Mouse (Mus musculus): ENCODE measurements around the gene Ptpn3. TPM values are rescaled to one million over a fixed set of nuclear protein-coding genes. Genes with fewer than 3 reads are reported as not detected.
"Not testable (repeated sequence)": the region's sequence is repeated elsewhere in the genome, so short reads cannot be mapped to it uniquely, and the experiment has no call there.

The Ptpn3 gene
- polyA plus RNA-seq, 1 experiment from 2014 or later = 4.9 TPM

DNA sequence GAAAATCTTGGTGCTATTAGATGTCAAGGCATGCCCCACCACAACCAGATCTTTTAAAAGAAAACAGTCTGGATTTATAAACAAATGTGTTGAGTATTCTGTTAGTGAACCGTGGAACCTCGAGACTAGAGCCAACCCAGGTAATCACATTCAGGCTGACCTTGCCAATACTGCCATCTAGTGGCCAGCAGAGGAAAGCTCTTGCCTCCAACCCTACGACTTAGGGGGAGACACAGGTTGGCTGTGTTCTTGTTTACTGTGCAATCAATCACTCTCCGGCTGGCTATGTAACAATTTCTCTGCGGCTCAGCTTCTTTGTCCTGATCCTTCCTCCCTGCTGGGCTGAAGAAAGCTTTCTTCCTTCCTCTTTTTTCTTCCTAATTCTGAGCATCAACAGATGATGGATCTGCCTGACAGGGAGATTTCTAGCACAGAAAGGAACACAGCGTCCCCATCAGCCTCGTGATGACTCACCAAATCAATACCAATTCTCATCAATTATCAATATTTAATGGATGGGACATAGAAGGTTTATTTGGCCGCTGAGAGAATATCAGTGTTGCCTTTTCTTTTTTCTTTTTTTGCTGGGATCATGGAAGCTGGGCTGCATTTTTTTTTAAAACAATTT is 26.4 kb downstream of the Ptpn3 start:
- Histone ChIP-seq H3K27ac (replicated peaks) (0 out of 2 replicates have a peak overlapping the region, but pooled peaks have one; percentile 35), H3K27me3 (no peaks in the 10 kb centered on the region), H3K36me3 (no peaks in the 10 kb centered on the region), H3K4me1 (peaks cover 7% of the 10 kb centered on the region), H3K9me3 (replicated peaks) (no peaks in the 10 kb centered on the region), H3K9ac (no peak overlapping the region), H3K4me3 (replicated peaks) (no peak overlapping the region), H3K4me2 (replicated peaks) (no peak overlapping the region)
- whole genome bisulfite sequencing = 11% methylated on average over 8 of the region's 8 CpGs
- 0 out of 2 replicates have a peak, but pooled peaks have one; percentile 54 for ATAC-seq (ENCODE audit: insufficient number of reproducible peaks, low FRiP score, low TSS enrichment, low read depth)

GRCm38 (mm10) chr4:57273532-57274502 is 27.8 kb downstream of the Ptpn3 start:
- ATAC-seq (ENCODE audit: insufficient number of reproducible peaks, low FRiP score, low TSS enrichment, low read depth) = no peak
- H3K36me3 ChIP-seq = no peaks in the 10 kb centered on the region
- H3K9ac ChIP-seq = no peak overlapping the region
- H3K27ac ChIP-seq (replicated peaks) = no peak overlapping the region
- WGBS = 46% methylated on average over 15 of the region's 15 CpGs
- no peaks in the 10 kb centered on the region for H3K9me3 ChIP-seq (replicated peaks)
- H3K4me1 ChIP-seq = peaks cover 1% of the 10 kb centered on the region
- no peak overlapping the region for H3K4me2 ChIP-seq (replicated peaks)
- no peaks in the 10 kb centered on the region for H3K27me3 ChIP-seq
- H3K4me3 ChIP-seq (replicated peaks) = no peak overlapping the region

DNA sequence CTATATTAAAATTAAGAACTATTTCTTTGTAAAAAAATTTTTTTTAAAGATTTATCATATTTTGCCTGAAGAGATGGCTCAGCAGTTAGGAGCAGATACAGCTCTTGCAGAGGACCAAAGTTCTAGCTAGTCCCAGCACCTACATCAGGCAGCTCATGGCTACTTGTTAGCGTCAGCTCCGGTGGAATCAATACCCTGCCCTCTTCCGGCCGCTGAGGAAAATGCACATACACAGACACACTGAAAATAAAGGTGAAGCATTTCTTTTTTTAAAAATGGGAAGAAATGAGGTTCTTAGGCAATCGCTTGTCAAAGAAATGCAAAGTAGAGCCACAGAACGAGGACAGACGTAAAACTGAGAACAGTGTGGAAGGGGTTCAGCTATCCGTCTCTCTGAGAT is 30.6 kb downstream of the Ptpn3 start:
- Histone ChIP-seq H3K9ac (no peak overlapping the region), H3K9me3 (replicated peaks) (no peaks in the 10 kb centered on the region), H3K4me3 (replicated peaks) (no peak overlapping the region), H3K36me3 (no peaks in the 10 kb centered on the region), H3K27ac (replicated peaks) (no peak overlapping the region), H3K4me1 (no peaks in the 10 kb centered on the region), H3K27me3 (no peaks in the 10 kb centered on the region), H3K4me2 (replicated peaks) (no peak overlapping the region)
- no peak for ATAC-seq (ENCODE audit: insufficient number of reproducible peaks, low FRiP score, low TSS enrichment, low read depth)
- WGBS = 76% methylated on average over 8 of the region's 8 CpGs

DNA sequence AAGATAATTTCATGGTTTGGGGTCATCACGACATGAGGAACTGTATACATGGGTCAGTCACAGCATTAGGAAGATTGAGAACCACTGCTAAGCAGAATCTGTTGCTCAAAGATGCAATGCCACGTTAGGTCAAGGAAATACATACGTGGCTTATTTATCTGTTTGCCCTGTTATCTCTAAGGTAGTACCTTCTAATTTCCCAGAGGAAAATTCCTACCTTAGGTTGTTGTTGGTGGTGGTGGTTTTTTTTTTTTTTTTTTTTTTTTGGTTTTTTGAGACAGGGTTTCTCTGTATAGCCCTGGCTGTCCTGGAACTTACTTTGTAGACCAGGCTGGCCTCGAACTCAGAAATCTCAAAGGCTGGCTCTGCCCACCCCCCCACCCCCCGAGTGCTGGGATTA is 31.1 kb downstream of the Ptpn3 start:
- not testable (repeated sequence) for H3K27me3 ChIP-seq; H3K4me2 ChIP-seq (replicated peaks); H3K36me3 ChIP-seq; H3K9me3 ChIP-seq (replicated peaks); H3K4me3 ChIP-seq (replicated peaks); H3K9ac ChIP-seq; H3K27ac ChIP-seq (replicated peaks); H3K4me1 ChIP-seq; ATAC-seq (ENCODE audit: insufficient number of reproducible peaks, low FRiP score, low TSS enrichment, low read depth)
- WGBS = 90% methylated on average over 5 of the region's 5 CpGs

GRCm38 (mm10) chr4:57269344-57269743 is 32.3 kb downstream of the Ptpn3 start:
- 91% methylated on average over 10 of the region's 10 CpGs for WGBS
- no peak overlapping the region for H3K4me2 ChIP-seq (replicated peaks)
- H3K27me3 ChIP-seq = no peaks in the 10 kb centered on the region
- ATAC-seq (ENCODE audit: insufficient number of reproducible peaks, low FRiP score, low TSS enrichment, low read depth) = no peak
- no peak overlapping the region for H3K4me3 ChIP-seq (replicated peaks)
- H3K9ac ChIP-seq = no peak overlapping the region
- no peaks in the 10 kb centered on the region for H3K4me1 ChIP-seq
- H3K36me3 ChIP-seq = no peaks in the 10 kb centered on the region
- no peak overlapping the region for H3K27ac ChIP-seq (replicated peaks)
- H3K9me3 ChIP-seq (replicated peaks) = no peaks in the 10 kb centered on the region

DNA sequence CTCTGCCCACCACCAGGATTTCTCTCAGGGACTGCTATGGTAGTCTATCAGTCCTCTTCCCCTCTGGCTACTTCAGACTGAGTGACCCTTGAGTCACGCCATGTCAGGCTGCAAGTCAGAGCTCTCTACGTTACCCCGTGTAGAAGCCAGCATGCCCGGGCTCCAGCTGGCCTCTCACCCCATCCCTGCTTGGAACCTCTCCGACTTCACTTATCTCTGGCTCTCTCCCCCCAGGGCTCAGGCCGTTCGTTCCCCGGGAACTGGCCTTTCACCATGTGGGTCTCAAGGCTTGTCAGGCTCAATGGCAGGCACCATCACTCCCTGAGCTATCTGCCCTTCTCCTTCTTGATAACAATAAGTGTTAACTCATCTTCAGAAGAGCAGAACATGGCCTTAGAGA is 33.3 kb downstream of the Ptpn3 start:
- H3K9me3 ChIP-seq (replicated peaks) = no peaks in the 10 kb centered on the region
- H3K4me3 ChIP-seq (replicated peaks) = no peak overlapping the region
- no peak overlapping the region for H3K9ac ChIP-seq
- H3K27me3 ChIP-seq = no peaks in the 10 kb centered on the region
- ATAC-seq (ENCODE audit: insufficient number of reproducible peaks, low FRiP score, low TSS enrichment, low read depth) = no peak
- 86% methylated on average over 8 of the region's 8 CpGs for WGBS
- no peaks in the 10 kb centered on the region for H3K4me1 ChIP-seq
- no peaks in the 10 kb centered on the region for H3K36me3 ChIP-seq
- H3K27ac ChIP-seq (replicated peaks) = no peak overlapping the region
- no peak overlapping the region for H3K4me2 ChIP-seq (replicated peaks)

DNA sequence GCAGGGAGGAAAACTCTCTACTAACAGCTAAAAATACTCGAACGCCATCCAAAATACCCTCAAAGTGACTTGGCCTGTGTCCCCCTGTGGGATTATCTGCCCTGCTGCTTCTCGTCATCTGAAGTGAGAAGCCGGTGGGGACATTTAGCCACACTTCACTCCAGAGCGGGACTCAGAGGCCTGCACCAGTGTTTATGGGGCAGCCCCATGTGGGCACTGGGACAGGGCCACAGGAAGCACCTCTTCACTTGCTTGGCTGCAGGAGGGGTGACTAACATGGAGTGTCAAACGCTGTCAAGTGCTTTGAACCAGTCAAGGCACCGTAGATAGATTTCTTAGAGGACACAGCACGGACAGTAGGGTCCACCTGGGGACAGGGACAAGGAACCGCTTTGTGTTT is 35.2 kb downstream of the Ptpn3 start:
- Histone ChIP-seq H3K9ac (no peak overlapping the region), H3K4me2 (replicated peaks) (no peak overlapping the region), H3K27me3 (no peaks in the 10 kb centered on the region), H3K36me3 (no peaks in the 10 kb centered on the region), H3K9me3 (replicated peaks) (no peaks in the 10 kb centered on the region), H3K4me1 (peaks cover 11% of the 10 kb centered on the region), H3K27ac (replicated peaks) (no peak overlapping the region), H3K4me3 (replicated peaks) (no peak overlapping the region)
- WGBS = 72% methylated on average over 9 of the region's 9 CpGs
- no peak for ATAC-seq (ENCODE audit: insufficient number of reproducible peaks, low FRiP score, low TSS enrichment, low read depth)

DNA sequence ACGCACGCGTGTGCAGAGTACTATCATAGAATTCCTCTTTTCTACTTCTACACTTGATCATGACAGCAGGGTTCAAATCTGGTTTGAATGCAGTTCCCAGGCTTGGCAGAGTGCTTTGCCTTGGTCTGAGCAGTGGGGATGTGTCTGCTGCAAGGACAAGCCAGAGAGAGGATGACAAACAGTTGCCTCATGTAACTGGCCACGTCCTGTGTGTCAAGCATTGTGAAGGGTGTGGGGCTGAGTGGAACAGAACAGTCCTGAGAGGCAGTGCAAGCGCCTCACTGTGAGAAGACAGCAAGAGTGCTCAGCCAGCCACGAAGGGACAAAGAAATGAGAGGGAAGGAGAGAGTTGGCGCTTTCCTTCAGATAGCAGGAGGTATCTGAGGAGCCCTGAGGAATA is 37.9 kb downstream of the Ptpn3 start:
- H3K9me3 ChIP-seq (replicated peaks) = no peaks in the 10 kb centered on the region
- no peaks in the 10 kb centered on the region for H3K27me3 ChIP-seq
- H3K4me2 ChIP-seq (replicated peaks) = no peak overlapping the region
- H3K27ac ChIP-seq (replicated peaks) = no peak overlapping the region
- H3K4me1 ChIP-seq = peaks cover 15% of the 10 kb centered on the region
- ATAC-seq (ENCODE audit: insufficient number of reproducible peaks, low FRiP score, low TSS enrichment, low read depth) = no peak
- H3K4me3 ChIP-seq (replicated peaks) = no peak overlapping the region
- H3K9ac ChIP-seq = no peak overlapping the region
- WGBS = 87% methylated on average over 7 of the region's 7 CpGs
- no peaks in the 10 kb centered on the region for H3K36me3 ChIP-seq

DNA sequence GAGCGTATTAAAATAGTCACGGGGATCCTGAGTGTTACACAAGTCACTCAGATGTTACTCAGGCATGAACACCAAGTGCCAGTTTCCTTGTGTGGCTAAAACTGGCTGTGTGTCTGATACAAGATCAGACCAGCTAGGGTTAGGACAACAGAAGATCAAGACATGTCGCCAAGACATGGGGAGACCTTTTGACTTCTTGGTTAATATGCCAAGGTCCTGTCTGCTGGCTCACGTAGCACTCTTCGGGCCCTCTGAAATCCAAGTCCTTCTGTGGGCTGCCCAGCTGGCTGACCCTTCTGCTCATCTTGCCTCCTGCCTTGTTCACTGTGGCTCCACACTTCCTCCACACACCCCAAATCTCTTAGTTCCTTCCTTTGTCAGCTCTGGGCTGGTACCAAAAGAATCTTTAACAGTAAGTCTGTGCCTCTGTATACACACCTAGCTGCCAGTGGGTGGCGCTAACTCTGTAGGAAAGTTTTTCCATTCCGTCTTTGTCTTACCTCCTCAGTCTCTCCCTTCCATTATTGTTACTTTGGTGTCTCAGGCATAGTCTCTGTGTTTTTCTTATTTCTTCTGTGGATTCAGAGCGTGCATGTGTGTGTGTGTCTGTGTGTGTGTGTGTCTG is 38.5 kb downstream of the Ptpn3 start:
- 63% methylated on average over 8 of the region's 8 CpGs for WGBS
- no peak overlapping the region for H3K4me2 ChIP-seq (replicated peaks)
- H3K4me3 ChIP-seq (replicated peaks) = no peak overlapping the region
- ATAC-seq (ENCODE audit: insufficient number of reproducible peaks, low FRiP score, low TSS enrichment, low read depth) = no peak
- H3K4me1 ChIP-seq = peaks cover 21% of the 10 kb centered on the region
- no peak overlapping the region for H3K27ac ChIP-seq (replicated peaks)
- H3K36me3 ChIP-seq = no peaks in the 10 kb centered on the region
- H3K27me3 ChIP-seq = no peaks in the 10 kb centered on the region
- no peak overlapping the region for H3K9ac ChIP-seq
- no peaks in the 10 kb centered on the region for H3K9me3 ChIP-seq (replicated peaks)

DNA sequence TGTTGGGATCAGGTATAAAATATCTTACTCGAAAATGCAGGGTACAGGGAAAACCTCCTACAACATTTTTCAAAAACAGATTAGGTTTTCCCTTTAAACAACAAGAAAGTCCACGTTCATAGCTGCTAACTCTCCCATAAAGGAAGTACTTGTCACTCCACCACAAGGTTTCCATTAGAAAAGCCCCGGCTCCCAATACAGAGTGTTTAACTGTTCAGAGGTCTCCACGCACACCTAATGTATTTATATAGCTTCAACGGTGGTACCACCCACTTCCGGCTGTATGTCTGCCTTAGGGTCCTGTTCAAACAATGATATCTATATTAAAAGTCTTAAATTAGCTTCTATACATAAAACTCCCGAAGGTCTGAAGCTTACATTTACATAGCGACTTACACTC is 39.2 kb downstream of the Ptpn3 start:
- no peaks in the 10 kb centered on the region for H3K9me3 ChIP-seq (replicated peaks)
- peaks cover 24% of the 10 kb centered on the region for H3K4me1 ChIP-seq
- no peak overlapping the region for H3K4me3 ChIP-seq (replicated peaks)
- ATAC-seq (ENCODE audit: insufficient number of reproducible peaks, low FRiP score, low TSS enrichment, low read depth) = no peak
- no peaks in the 10 kb centered on the region for H3K36me3 ChIP-seq
- H3K27ac ChIP-seq (replicated peaks) = no peak overlapping the region
- 50% methylated on average over 8 of the region's 8 CpGs for WGBS
- H3K27me3 ChIP-seq = no peaks in the 10 kb centered on the region
- H3K4me2 ChIP-seq (replicated peaks) = no peak overlapping the region
- no peak overlapping the region for H3K9ac ChIP-seq

GRCm38 (mm10) chr4:57261813-57262212 is 39.8 kb downstream of the Ptpn3 start:
- H3K4me2 ChIP-seq (replicated peaks) = no peak overlapping the region
- no peak overlapping the region for H3K4me3 ChIP-seq (replicated peaks)
- H3K4me1 ChIP-seq = peaks cover 26% of the 10 kb centered on the region
- no peak overlapping the region for H3K9ac ChIP-seq
- 0 out of 2 replicates have a peak overlapping the region, but pooled peaks have one; percentile 22 for H3K27ac ChIP-seq (replicated peaks)
- no peaks in the 10 kb centered on the region for H3K36me3 ChIP-seq
- ATAC-seq (ENCODE audit: insufficient number of reproducible peaks, low FRiP score, low TSS enrichment, low read depth) = no peak
- no peaks in the 10 kb centered on the region for H3K9me3 ChIP-seq (replicated peaks)
- no peaks in the 10 kb centered on the region for H3K27me3 ChIP-seq
- 30% methylated on average over 9 of the region's 9 CpGs for WGBS
